Mouse (Mus musculus) CH12.LX (cell line): ENCODE measurements around the gene Ccr10.

Experiments used
- CTCF ChIP-seq, 2 experiments: IDR thresholded peaks in 1 of 2; conservative IDR thresholded peaks in 1 of 2; 2 replicates each; pipeline ENCODE4 v1.5.1; 2011 to 2012; ENCODE audit warnings: low read depth in 2 of 2, low read length in 2 of 2, improper control_type of control experiment in 1 of 2, inconsistent platforms in 1 of 2, mild to moderate bottlenecking in 1 of 2, moderate library complexity in 1 of 2
- ZC3H11A ChIP-seq: IDR thresholded peaks from 2 replicates; pipeline ENCODE4 v1.6.1; 2012; ENCODE audit warnings: low read depth, mild to moderate bottlenecking, inconsistent platforms, low read length, improper control_type of control experiment
- ZNF384 ChIP-seq: IDR thresholded peaks from 2 replicates; pipeline ENCODE4 v1.6.1; 2012; ENCODE audit warnings: low read depth, low read length, improper control_type of control experiment, inconsistent platforms

DNA sequence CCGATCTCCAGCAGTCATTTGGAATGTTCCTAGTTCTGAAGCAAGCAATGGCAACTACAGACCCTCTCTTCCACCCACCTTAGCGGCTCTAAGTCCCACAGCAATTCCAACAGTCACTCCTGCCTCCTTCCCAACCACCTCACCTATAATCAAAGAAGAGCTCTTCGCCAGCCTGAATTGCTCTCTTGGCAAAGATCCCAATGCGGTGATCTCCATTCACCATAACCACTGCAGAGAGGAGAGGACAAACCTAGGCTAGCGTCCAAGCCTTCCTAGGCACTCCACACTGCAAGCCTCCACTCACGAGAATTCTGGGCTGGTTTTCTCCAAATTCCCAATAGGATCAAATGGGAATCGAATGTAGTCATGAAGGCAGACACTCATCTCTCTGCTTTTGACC is 17.8 kb upstream of the Ccr10 start:
- TF ChIP-seq CTCF (conservative IDR thresholded peaks at IDR 0.05 in 1 of 2, IDR thresholded peaks at IDR 0.05 in 1 of 2; ENCODE audit: low read depth in 2 of 2, low read length in 2 of 2), result no peak
- no peak for TF ChIP-seq ZC3H11A
- no peak for TF ChIP-seq ZNF384
